Mouse (Mus musculus): ENCODE results near the gene Mcm2.

Gene Mcm2

GRCm38 (mm10) chr6:88898534-88899048 lies at the start of gene Mcm2:
Gene Mcm2 (minus strand): TSS chr6:88898780.
- peak; percentile 90 for DNase-seq

GRCm38 (mm10) chr6:88947771-88948170 lies 49.2 kb upstream of the Mcm2 start:
- peak; percentile 4 for DNase-seq

GRCm38 (mm10) chr6:88946442-88946841 lies 47.9 kb upstream of the Mcm2 start:
- no peak for DNase-seq

GRCm38 (mm10) chr6:88943666-88944065 lies 45.1 kb upstream of the Mcm2 start:
- no peak for DNase-seq

- peak; percentile 75 for DNase-seq
Measured at GRCm38 (mm10) chr6:88942595-88942994, 44.0 kb upstream of the Mcm2 start.

- DNase-seq, result peak; percentile 3
Measured at GRCm38 (mm10) chr6:88941628-88942027, 43.0 kb upstream of the Mcm2 start.

GRCm38 (mm10) chr6:88940090-88940916 lies 41.7 kb upstream of the Mcm2 start:
- DNase-seq, result peak; percentile 37

GRCm38 (mm10) chr6:88939281-88940089 lies 40.9 kb upstream of the Mcm2 start:
- DNase-seq, result peak; percentile 61

GRCm38 (mm10) chr6:88938664-88939055 lies 40.1 kb upstream of the Mcm2 start:
- peak; percentile 4 for DNase-seq

GRCm38 (mm10) chr6:88937971-88938663 lies 39.5 kb upstream of the Mcm2 start:
- DNase-seq, result peak; percentile 17

GRCm38 (mm10) chr6:88937214-88937549 lies 38.6 kb upstream of the Mcm2 start:
- DNase-seq, result peak; percentile 17

- peak; percentile 7 for DNase-seq
Measured at GRCm38 (mm10) chr6:88936342-88937213, 38.0 kb upstream of the Mcm2 start.

GRCm38 (mm10) chr6:88935735-88936276 lies 37.2 kb upstream of the Mcm2 start:
- DNase-seq, result peak; percentile 72

- peak; percentile 52 for DNase-seq
Measured at GRCm38 (mm10) chr6:88934816-88935215, 36.2 kb upstream of the Mcm2 start.

- DNase-seq, result no peak
Measured at GRCm38 (mm10) chr6:88934132-88934531, 35.6 kb upstream of the Mcm2 start.

- DNase-seq, result no peak
Measured at GRCm38 (mm10) chr6:88931449-88931848, 32.9 kb upstream of the Mcm2 start.

GRCm38 (mm10) chr6:88930049-88930448 lies 31.5 kb upstream of the Mcm2 start:
- no peak for DNase-seq

- peak; percentile 7 for DNase-seq
Measured at GRCm38 (mm10) chr6:88929451-88929850, 30.9 kb upstream of the Mcm2 start.

- DNase-seq, result peak; percentile 14
Measured at GRCm38 (mm10) chr6:88928576-88928975, 30.0 kb upstream of the Mcm2 start.

- DNase-seq, result no peak
Measured at GRCm38 (mm10) chr6:88928026-88928425, 29.4 kb upstream of the Mcm2 start.

GRCm38 (mm10) chr6:88927595-88927994 lies 29.0 kb upstream of the Mcm2 start:
- DNase-seq, result peak; percentile 83

GRCm38 (mm10) chr6:88926870-88927269 lies 28.3 kb upstream of the Mcm2 start:
- DNase-seq, result peak; percentile 7

Measured in right cerebral cortex, postnatal 14 days (tissue).